Mouse (Mus musculus) CH12.LX (cell line): ENCODE measurements around the gene Schip1. TPM values are rescaled to one million over a fixed set of nuclear protein-coding genes. Genes with fewer than 3 reads are reported as not detected.

Source experiments
- DNase-seq: peaks from one replicate; pipeline ENCODE4 v3.0.0-alpha.2; 2013; ENCODE audit errors: extremely low read depth
- H3K27ac ChIP-seq: 2 replicates; pipeline ENCODE4 v1.5.1; 2012; ENCODE audit warnings: low read depth, mild to moderate bottlenecking, control low read depth, moderate library complexity; ENCODE audit not compliant: insufficient read depth
- H3K27me3 ChIP-seq: replicated peaks from 2 replicates; pipeline ENCODE3; 2012; ENCODE audit warnings: inconsistent platforms
- H3K36me3 ChIP-seq, 2 experiments: replicated peaks in 1 of 2; 2 replicates each; pipeline versions ENCODE3 to v1.6.1; 2012; ENCODE audit warnings: inconsistent platforms in 1 of 2, low read length in 1 of 2, mild to moderate bottlenecking in 1 of 2, mixed read lengths in 1 of 2, moderate library complexity in 1 of 2; ENCODE audit not compliant: control insufficient read depth in 1 of 2, insufficient read depth in 1 of 2
- H3K4me1 ChIP-seq, 2 experiments: 2 replicates each; pipeline ENCODE4 v1.6.1; 2012; ENCODE audit warnings: inconsistent platforms in 1 of 2, moderate library complexity in 1 of 2; ENCODE audit not compliant: insufficient read depth in 2 of 2, control insufficient read depth in 1 of 2
- H3K4me2 ChIP-seq: 2 replicates; pipeline ENCODE4 v1.6.1; 2012; ENCODE audit warnings: low read depth, mild to moderate bottlenecking, control low read depth; ENCODE audit not compliant: poor library complexity, insufficient read depth, severe bottlenecking
- H3K4me3 ChIP-seq, 3 experiments: fragments of 150-350 bp in 1 of 3; sonication (generic) in 1 of 3; replicated peaks in 1 of 3; 2 replicates each; pipeline versions ENCODE3 to v1.5.1; 2011 to 2012; ENCODE audit warnings: low read depth in 2 of 3, low read length in 2 of 3, mild to moderate bottlenecking in 2 of 3, moderate library complexity in 2 of 3, control low read depth in 1 of 3, improper control_type of control experiment in 1 of 3, inconsistent platforms in 1 of 3, mixed read lengths in 1 of 3; ENCODE audit not compliant: poor library complexity in 1 of 3
- H3K79me2 ChIP-seq: replicated peaks from 2 replicates; pipeline ENCODE4 v1.6.1; 2012; ENCODE audit warnings: mild to moderate bottlenecking, moderate library complexity; ENCODE audit not compliant: control insufficient read depth, poor library complexity, insufficient read depth, severe bottlenecking; ENCODE audit errors: extremely low read depth
- H3K9ac ChIP-seq: 2 replicates; pipeline ENCODE4 v1.6.1; 2012; ENCODE audit warnings: low read depth, mild to moderate bottlenecking, control low read depth, moderate library complexity; ENCODE audit not compliant: insufficient read depth
- H3K9me3 ChIP-seq: replicated peaks from 2 replicates; pipeline ENCODE3; 2012; ENCODE audit warnings: low read length, inconsistent platforms, mixed read lengths
- BHLHE40 ChIP-seq: IDR thresholded peaks from 2 replicates; pipeline ENCODE4 v1.6.1; 2011; ENCODE audit warnings: mild to moderate bottlenecking, low read depth, low read length, improper control_type of control experiment
- CHD1 ChIP-seq: IDR thresholded peaks from 2 replicates; pipeline ENCODE4 v1.6.1; 2012; ENCODE audit warnings: low read depth, low read length, improper control_type of control experiment, inconsistent platforms
- CHD2 ChIP-seq: IDR thresholded peaks from 2 replicates; pipeline ENCODE4 v1.6.1; 2011; ENCODE audit warnings: low read length, improper control_type of control experiment
- EP300 ChIP-seq: IDR thresholded peaks from 2 replicates; pipeline ENCODE4 v1.6.1; 2011; ENCODE audit warnings: low read length, improper control_type of control experiment
- GABPA ChIP-seq: IDR thresholded peaks from 2 replicates; pipeline ENCODE4 v1.6.1; 2012; ENCODE audit warnings: low read depth, low read length, improper control_type of control experiment, inconsistent platforms; ENCODE audit not compliant: insufficient replicate concordance
- HCFC1 ChIP-seq: IDR thresholded peaks from 2 replicates; pipeline ENCODE4 v1.6.1; 2012; ENCODE audit warnings: low read depth, mild to moderate bottlenecking, inconsistent platforms, low read length, improper control_type of control experiment
- IRF4 ChIP-seq: IDR thresholded peaks from 2 replicates; pipeline ENCODE4 v1.6.1; 2014; ENCODE audit warnings: low read depth, mild to moderate bottlenecking, inconsistent platforms, low read length, improper control_type of control experiment
- JUN ChIP-seq: IDR thresholded peaks from 2 replicates; pipeline ENCODE4 v1.6.1; 2011; ENCODE audit warnings: low read depth, mild to moderate bottlenecking, low read length, improper control_type of control experiment, moderate library complexity; ENCODE audit not compliant: insufficient read depth
- KAT2A ChIP-seq: IDR thresholded peaks from 2 replicates; pipeline ENCODE4 v1.6.1; 2012; ENCODE audit warnings: low read length, improper control_type of control experiment, inconsistent platforms; ENCODE audit not compliant: insufficient replicate concordance
- MXI1 ChIP-seq: IDR thresholded peaks from 2 replicates; pipeline ENCODE4 v1.6.1; 2011; ENCODE audit warnings: mild to moderate bottlenecking, low read depth, low read length, improper control_type of control experiment
- MYC ChIP-seq: IDR thresholded peaks from 2 replicates; pipeline ENCODE4 v1.6.1; 2011; ENCODE audit warnings: low read depth, mild to moderate bottlenecking, improper control_type of control experiment, low read length
- PAX5 ChIP-seq: IDR thresholded peaks from 2 replicates; pipeline ENCODE4 v1.6.1; 2012; ENCODE audit warnings: low read length, inconsistent platforms, mixed read lengths
- POLR2AphosphoS2 ChIP-seq: IDR thresholded peaks from 2 replicates; pipeline ENCODE4 v1.6.1; 2011; ENCODE audit warnings: low read depth, low read length, improper control_type of control experiment
- SIN3A ChIP-seq: IDR thresholded peaks from 2 replicates; pipeline ENCODE4 v1.6.1; 2012; ENCODE audit warnings: low read length, improper control_type of control experiment, inconsistent platforms
- TCF12 ChIP-seq: IDR thresholded peaks from 2 replicates; pipeline ENCODE4 v1.6.1; 2014; ENCODE audit warnings: low read depth, mild to moderate bottlenecking, inconsistent platforms, low read length, improper control_type of control experiment
- UBTF ChIP-seq: IDR thresholded peaks from 2 replicates; pipeline ENCODE4 v1.6.1; 2012; ENCODE audit warnings: low read depth, mild to moderate bottlenecking, inconsistent platforms, low read length, improper control_type of control experiment, moderate library complexity
- USF2 ChIP-seq: conservative IDR thresholded peaks from 2 replicates; pipeline ENCODE4 v1.6.1; 2011; ENCODE audit warnings: low read depth, low read length, improper control_type of control experiment
- ZC3H11A ChIP-seq: IDR thresholded peaks from 2 replicates; pipeline ENCODE4 v1.6.1; 2012; ENCODE audit warnings: low read depth, mild to moderate bottlenecking, inconsistent platforms, low read length, improper control_type of control experiment
- ZKSCAN1 ChIP-seq: IDR thresholded peaks from 2 replicates; pipeline ENCODE4 v1.6.1; 2012; ENCODE audit warnings: low read depth, inconsistent platforms, low read length, improper control_type of control experiment, borderline replicate concordance
- dilution Hi-C: fragments of 300-500 bp; cut with MboI; formaldehyde crosslinking; loops from 2 replicates; pipeline ENCODE4 v1.14.3; 2020; ENCODE audit warnings: low sequenced_read_pairs; ENCODE audit not compliant: extremely low pct_unique_long_range_greater_than_20kb, extremely low pct_ligation_motif_present
- in situ Hi-C: fragments of 300-500 bp; cut with MboI; formaldehyde crosslinking; loops from 3 replicates; pipeline ENCODE4 v1.14.3; 2019; ENCODE audit warnings: low sequenced_read_pairs, low pct_ligation_motif_present, low pct_unique_long_range_greater_than_20kb, mixed read lengths
- polyA plus RNA-seq: library from polyadenylated mRNA; unstranded; fragments of >175 nt; gene quantifications from 2 replicates; pipeline ENCODE4 v1.2.1, GENCODE M21; 2012; ENCODE audit warnings: low read depth; ENCODE audit not compliant: insufficient read length
- total RNA-seq, 2 experiments: library from RNA; depleted of rRNA; stranded (reverse); fragments of 300-350 nt in 1 of 2; fragments of >200 nt in 1 of 2; gene quantifications; 2 replicates each; pipeline ENCODE4 v1.2.3; 2012 to 2014

The Schip1 gene
- total and polyA plus RNA-seq, 3 experiments = 0.25 to 0.36 TPM; not detected in 1

DNA sequence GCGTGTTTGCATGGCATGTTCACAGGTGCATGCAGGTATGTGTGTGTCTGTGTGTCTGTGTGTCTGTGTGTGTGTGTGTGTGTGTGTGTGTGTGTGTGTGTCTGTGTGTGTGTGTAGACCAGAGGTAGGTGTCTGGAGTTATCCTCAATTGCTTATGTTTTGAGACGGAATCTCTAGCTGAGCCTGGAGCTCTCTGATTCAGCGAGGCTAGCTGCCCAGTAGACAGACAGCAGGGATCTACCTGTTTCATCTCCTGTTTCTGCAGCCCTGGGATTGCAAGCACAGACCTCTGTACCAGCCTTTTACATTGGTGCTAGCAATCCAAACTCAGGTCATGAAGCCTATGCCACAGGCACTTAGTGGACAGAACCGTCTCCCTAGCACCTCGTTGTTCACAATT is 363.5 kb downstream of the Schip1 start (continued):
- no peak for TF ChIP-seq HCFC1
- no peak for TF ChIP-seq CHD2

DNA sequence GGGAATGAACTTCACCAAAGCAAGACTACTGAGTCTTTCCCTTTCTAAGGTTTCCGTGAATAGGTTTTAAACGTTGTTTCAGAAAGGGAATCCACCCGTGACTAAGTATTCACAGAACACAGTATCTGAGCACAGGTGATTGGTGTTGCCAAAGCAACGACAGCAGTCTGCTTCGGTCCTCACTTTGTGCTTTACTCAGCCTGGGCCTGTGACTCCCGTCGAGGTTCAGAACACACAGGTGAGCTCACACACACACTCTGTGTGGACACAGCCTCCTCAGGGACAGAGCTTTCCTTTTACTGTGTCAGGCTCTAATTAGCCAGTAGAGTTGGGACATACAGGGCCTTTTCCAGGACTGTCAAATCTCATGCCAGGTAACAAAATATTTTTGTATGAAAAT is 369.8 kb downstream of the Schip1 start:
- no peak overlapping the region for H3K27ac ChIP-seq

GRCm38 (mm10) chr3:68434897-68435296 is 370.3 kb downstream of the Schip1 start:
- peaks cover 3 to 15% of the 10 kb centered on the region in 2 experiments; a peak in 3 of 4 replicates for H3K4me1 ChIP-seq
- no peak overlapping the region for H3K4me2 ChIP-seq
- no peaks in the 10 kb centered on the region for H3K27me3 ChIP-seq
- H3K4me3 ChIP-seq = no peak overlapping the region
- H3K79me2 ChIP-seq = no peaks in the 10 kb centered on the region
- H3K9me3 ChIP-seq = no peaks in the 10 kb centered on the region
- no peak for DNase-seq
- H3K36me3 ChIP-seq = no peaks in the 10 kb centered on the region
- TF ChIP-seq TCF12 (no peak), GABPA (no peak), EP300 (no peak), UBTF (no peak), USF2 (no peak), MXI1 (no peak)
- H3K27ac ChIP-seq = no peak overlapping the region
- in situ Hi-C loops = no loop called here
- dilution Hi-C loops = no loop called here
- no peak overlapping the region for H3K9ac ChIP-seq

More for the DNA sequence above, 369.8 kb downstream of the Schip1 start:
- Histone ChIP-seq H3K9me3 (no peaks in the 10 kb centered on the region), H3K4me1 (peaks cover 3 to 15% of the 10 kb centered on the region in 2 experiments; a peak in 3 of 4 replicates), H3K9ac (no peak overlapping the region), H3K4me2 (no peak overlapping the region), H3K4me3 (no peak overlapping the region), H3K27me3 (no peaks in the 10 kb centered on the region), H3K36me3 (no peaks in the 10 kb centered on the region), H3K79me2 (no peaks in the 10 kb centered on the region)
- DNase-seq = peak; percentile 2
- in situ Hi-C loops (no loop called here), dilution Hi-C loops (no loop called here)
- TF ChIP-seq POLR2AphosphoS2 = no peak
- no peak for TF ChIP-seq ZC3H11A
- TF ChIP-seq KAT2A = no peak

GRCm38 (mm10) chr3:68448480-68448879 is 383.9 kb downstream of the Schip1 start:
- TF ChIP-seq SIN3A (no peak), EP300 (no peak), MXI1 (no peak), JUN (no peak), KAT2A (no peak), ZKSCAN1 (no peak), MYC (no peak), CHD1 (no peak), IRF4 (no peak), PAX5 (no peak), POLR2AphosphoS2 (no peak), BHLHE40 (no peak)
- DNase-seq = peak; percentile 8
- in situ Hi-C loops (no loop called here), dilution Hi-C loops (no loop called here)
- Histone ChIP-seq H3K9me3 (no peaks in the 10 kb centered on the region), H3K27me3 (no peaks in the 10 kb centered on the region), H3K4me1 (no peaks in the 10 kb centered on the region), H3K9ac (no peak overlapping the region), H3K79me2 (no peaks in the 10 kb centered on the region), H3K27ac (no peak overlapping the region), H3K4me3 (no peak overlapping the region), H3K4me2 (no peak overlapping the region), H3K36me3 (no peaks in the 10 kb centered on the region)
